ENCODE assay signal across 9 mouse cellular contexts in the genomic region with DNA sequence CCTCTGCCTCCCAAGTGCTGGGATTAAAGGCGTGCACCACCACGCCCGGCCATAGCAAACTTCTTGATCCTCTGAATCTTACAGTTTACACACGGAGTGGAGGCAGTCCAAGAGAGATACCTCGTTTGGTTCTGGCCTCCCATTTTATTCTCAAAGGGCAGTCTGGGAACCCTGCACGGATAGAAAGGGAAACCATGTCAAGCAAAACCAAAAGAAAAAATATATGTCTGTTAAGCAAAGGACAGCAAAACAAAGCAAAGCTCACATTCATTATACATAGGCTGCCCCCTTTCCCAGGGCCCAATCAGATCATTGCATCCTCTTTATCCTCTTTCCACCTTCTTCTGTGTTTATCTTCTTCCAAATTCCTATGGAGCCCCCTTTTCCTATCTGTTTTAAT. TPM values are rescaled to one million over a fixed set of nuclear protein-coding genes. Genes with fewer than 3 reads are reported as not detected.
DNase-seq lines count a peak whose midpoint lies in the region; ATAC-seq and TF ChIP-seq lines count a peak whose summit lies in the region.
"Had no signal": no experiment of that assay in that cellular context is flagged by ENCODE, and none has a peak within 500 bp of the region (broad histone marks: within the 10 kb centered on the region; RNA-seq: fewer than 3 reads in every experiment).

No protein-coding gene starts in this region.

- no peaks in the 10 kb centered on the region for H3K36me3 ChIP-seq in intestine, embryonic 14.5 days (ENCODE audit: control insufficient read depth, insufficient read depth, low read length)
- H3K36me3 ChIP-seq in intestine, postnatal 0 days (ENCODE audit: control insufficient read depth, insufficient read depth), result no peaks in the 10 kb centered on the region
- no peaks in the 10 kb centered on the region for H3K36me3 ChIP-seq in forebrain, embryonic 13.5 days (ENCODE audit: poor library complexity, severe bottlenecking)
- no peaks in the 10 kb centered on the region for H3K36me3 ChIP-seq in intestine, embryonic 16.5 days (ENCODE audit: control insufficient read depth, insufficient read depth, low read length)
- H3K36me3 ChIP-seq: stomach, embryonic 15.5 days had no signal

- no peak overlapping the region for H3K9ac ChIP-seq in intestine, embryonic 14.5 days (ENCODE audit: low read length)
- H3K9ac ChIP-seq in intestine, postnatal 0 days (ENCODE audit: low read depth, low read length), result no peak overlapping the region
- H3K9ac ChIP-seq in forebrain, embryonic 13.5 days, result no peak overlapping the region
- H3K9ac ChIP-seq in intestine, embryonic 16.5 days (ENCODE audit: low read depth, low read length), result no peak overlapping the region
- H3K9ac ChIP-seq: stomach, embryonic 15.5 days had no signal

- ATAC-seq in intestine, embryonic 14.5 days (replicated peaks; ENCODE audit: low FRiP score, low TSS enrichment, low read depth), result no peak
- no peak for ATAC-seq in intestine, postnatal 0 days
- ATAC-seq in forebrain, embryonic 13.5 days, result no peak
- no peak for ATAC-seq in intestine, embryonic 16.5 days

- no peak for TF ChIP-seq CTCF in intestine, postnatal 0 days (IDR thresholded peaks at IDR 0.05; ENCODE audit: low read depth)

- H3K4me2 ChIP-seq in intestine, embryonic 14.5 days (ENCODE audit: low read length), result no peak overlapping the region
- no peak overlapping the region for H3K4me2 ChIP-seq in intestine, postnatal 0 days (replicated peaks; ENCODE audit: low read depth)
- H3K4me2 ChIP-seq in forebrain, embryonic 13.5 days, result no peak overlapping the region
- no peak overlapping the region for H3K4me2 ChIP-seq in intestine, embryonic 16.5 days (ENCODE audit: low read depth, low read length)
- H3K4me2 ChIP-seq: stomach, embryonic 15.5 days had no signal

- H3K27ac ChIP-seq in intestine, embryonic 14.5 days (ENCODE audit: low read depth), result no peak overlapping the region
- H3K27ac ChIP-seq in intestine, postnatal 0 days (ENCODE audit: low read depth, low read length), result no peak overlapping the region
- H3K27ac ChIP-seq in forebrain, embryonic 13.5 days, result no peak overlapping the region
- no peak overlapping the region for H3K27ac ChIP-seq in intestine, embryonic 16.5 days (ENCODE audit: low read length)

- peaks cover 9% of the 10 kb centered on the region; the same call in 1 of the 2 replicates for H3K4me1 ChIP-seq in intestine, embryonic 14.5 days (replicated peaks; ENCODE audit: control insufficient read depth, insufficient read depth, low read length)
- H3K4me1 ChIP-seq in intestine, postnatal 0 days (replicated peaks; ENCODE audit: control insufficient read depth, insufficient read depth, low read length), result peaks cover 6% of the 10 kb centered on the region; the same call in 1 of the 2 replicates
- 0 out of 2 replicates have a peak, but pooled peaks cover 4% of the 10 kb centered on the region for H3K4me1 ChIP-seq in forebrain, embryonic 13.5 days
- no peaks in the 10 kb centered on the region; the same call in 1 of the 2 replicates for H3K4me1 ChIP-seq in intestine, embryonic 16.5 days (ENCODE audit: control insufficient read depth, insufficient read depth, low read length)

- no peaks in the 10 kb centered on the region for H3K9me3 ChIP-seq in intestine, embryonic 14.5 days (ENCODE audit: control insufficient read depth, low read length)
- 0 out of 2 replicates have a peak, but pooled peaks cover 1% of the 10 kb centered on the region for H3K9me3 ChIP-seq in intestine, postnatal 0 days (ENCODE audit: control insufficient read depth)
- no peaks in the 10 kb centered on the region for H3K9me3 ChIP-seq in forebrain, embryonic 13.5 days (replicated peaks)
- H3K9me3 ChIP-seq in intestine, embryonic 16.5 days (ENCODE audit: control insufficient read depth, low read length), result peaks cover 1% of the 10 kb centered on the region
- H3K9me3 ChIP-seq: stomach, embryonic 15.5 days had no signal

- H3K4me3 ChIP-seq in intestine, embryonic 14.5 days (ENCODE audit: low read depth, low read length), result no peak overlapping the region
- H3K4me3 ChIP-seq in intestine, postnatal 0 days (ENCODE audit: low read depth, low read length), result no peak overlapping the region
- H3K4me3 ChIP-seq in forebrain, embryonic 13.5 days, result no peak overlapping the region
- no peak overlapping the region for H3K4me3 ChIP-seq in intestine, embryonic 16.5 days (ENCODE audit: low read length)
- H3K4me3 ChIP-seq: stomach, embryonic 15.5 days had no signal

- 52% methylated on average over 6 of the region's 6 CpGs for WGBS in intestine, embryonic 14.5 days
- 64% methylated on average over 6 of the region's 6 CpGs for WGBS in intestine, postnatal 0 days
- WGBS in forebrain, embryonic 13.5 days, result 84% methylated on average over 6 of the region's 6 CpGs
- 55% methylated on average over 6 of the region's 6 CpGs for WGBS in intestine, embryonic 16.5 days

- H3K27me3 ChIP-seq in intestine, embryonic 14.5 days (replicated peaks; ENCODE audit: control insufficient read depth, insufficient read depth, low read length), result no peaks in the 10 kb centered on the region
- no peaks in the 10 kb centered on the region for H3K27me3 ChIP-seq in intestine, postnatal 0 days (replicated peaks; ENCODE audit: control insufficient read depth, insufficient read depth, low read length)
- no peaks in the 10 kb centered on the region for H3K27me3 ChIP-seq in forebrain, embryonic 13.5 days
- no peaks in the 10 kb centered on the region for H3K27me3 ChIP-seq in intestine, embryonic 16.5 days (replicated peaks; ENCODE audit: control insufficient read depth, insufficient read depth, low read length)
- H3K27me3 ChIP-seq: stomach, embryonic 15.5 days had no signal

- DNase-seq in intestine, embryonic 14.5 days (ENCODE audit: low spot score), result peak; percentile 55
- peak; percentile 20 for DNase-seq in urinary bladder, postnatal 10 days (ENCODE audit: low spot score)
- no peak for DNase-seq in urinary bladder, adult 2 months (ENCODE audit: low spot score)
- peak; percentile 9 for DNase-seq in embryo, embryonic 11 days
- DNase-seq: cerebellum, adult 18-20 months had no signal

RNA-seq across cellular contexts. Expression of a gene that starts 27.6 kb away (rescaled TPM):
- 175 and 192 TPM in 2 replicates for polyA plus RNA-seq in intestine, embryonic 14.5 days (2014; fragmentation: Nextera tagmentation; extraction: Ambion mirVana)
- polyA plus RNA-seq in intestine, postnatal 0 days (2015; fragmentation: Nextera tagmentation; extraction: Ambion mirVana), result 285 and 298 TPM in 2 replicates
- 176 and 214 TPM in 2 replicates for polyA plus RNA-seq in urinary bladder, adult 2 months (2012; rRNA removed)
- 187 and 206 TPM in 2 replicates for polyA plus RNA-seq in forebrain, embryonic 13.5 days (2015; fragmentation: Nextera tagmentation; extraction: Ambion mirVana)
- 197 and 198 TPM in 2 replicates for polyA plus RNA-seq in intestine, embryonic 16.5 days (2015; fragmentation: Nextera tagmentation; extraction: Ambion mirVana)

RNA-seq across cellular contexts. Expression of a gene that starts 27.7 kb away (rescaled TPM):
- polyA plus RNA-seq in intestine, embryonic 14.5 days (2014; fragmentation: Nextera tagmentation; extraction: Ambion mirVana), result 9.1 and 9.2 TPM in 2 replicates
- polyA plus RNA-seq in intestine, postnatal 0 days (2015; fragmentation: Nextera tagmentation; extraction: Ambion mirVana), result 6.2 and 8.5 TPM in 2 replicates
- polyA plus RNA-seq in urinary bladder, adult 2 months (2012; rRNA removed), result 5.3 and 5.7 TPM in 2 replicates
- polyA plus RNA-seq in forebrain, embryonic 13.5 days (2015; fragmentation: Nextera tagmentation; extraction: Ambion mirVana), result 10.8 TPM in 2 replicates
- polyA plus RNA-seq in intestine, embryonic 16.5 days (2015; fragmentation: Nextera tagmentation; extraction: Ambion mirVana), result 7.0 and 9.6 TPM in 2 replicates
